Mouse (Mus musculus): ENCODE data around the gene Pmm1.

DNA sequence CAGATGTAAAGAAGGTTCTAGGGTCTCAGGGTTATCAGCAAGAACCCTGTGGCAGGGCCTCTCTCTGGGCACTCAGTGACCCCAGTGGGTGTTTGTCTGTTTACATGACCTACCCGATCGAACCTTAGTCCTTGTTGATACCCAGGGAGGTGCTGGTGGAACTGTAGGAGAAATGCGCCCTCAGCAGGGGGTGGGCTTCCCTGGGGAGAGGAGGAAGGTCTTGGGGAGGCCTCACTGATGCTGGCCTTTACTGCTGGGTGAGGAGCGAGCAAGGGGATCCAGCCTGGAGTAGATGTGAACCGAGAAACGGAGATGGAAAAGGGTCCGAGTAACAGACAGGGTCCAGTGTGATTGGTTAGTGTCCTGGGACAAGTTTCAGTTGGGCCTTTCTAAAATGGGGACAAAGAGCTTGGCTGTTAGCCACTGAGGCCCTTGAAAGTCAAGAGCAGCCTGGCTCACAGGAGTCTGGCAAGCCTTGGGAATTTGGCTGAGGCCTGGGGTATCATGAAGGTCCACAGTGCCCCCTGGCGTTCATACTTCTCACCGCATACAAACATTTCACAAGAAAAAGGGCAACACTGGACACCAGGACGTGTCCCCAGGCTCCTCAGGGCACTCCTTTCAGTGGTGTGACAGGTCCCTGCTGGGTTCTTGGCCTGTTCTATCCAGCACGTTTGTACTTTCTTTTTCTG lies 28.8 kb upstream of the Pmm1 start:
- TF ChIP-seq CTCF (IDR thresholded peaks at IDR 0.05; ENCODE audit: low read depth, low read length) (peak; percentile 72), POLR2A (IDR thresholded peaks at IDR 0.05; ENCODE audit: borderline replicate concordance, low read depth, low read length) (no peak)
